Mouse (Mus musculus) cerebellum, adult (tissue): Measurements from ENCODE around the gene CK137956.
A peak's percentile ranks its signal among the peaks of the same experiment; 100 is the strongest.

Experiments used
- ATAC-seq: cut with Nextera tagmentation; 2 replicates; pipeline ENCODE4 v1.9.2; 2017; ENCODE audit warnings: mild to moderate bottlenecking, moderate library complexity, mixed read lengths; ENCODE audit not compliant: insufficient number of reproducible peaks, low FRiP score, low TSS enrichment

CK137956 gene

GRCm38 (mm10) chr4:127970901-127971868, at the start of gene CK137956:
Gene CK137956 (minus strand): TSS chr4:127970951.
- ATAC-seq = no peak

GRCm38 (mm10) chr4:128019465-128019864, 48.7 kb upstream of the CK137956 start:
- ATAC-seq = no peak

GRCm38 (mm10) chr4:128004797-128005452, 34.2 kb upstream of the CK137956 start:
- ATAC-seq = no peak

GRCm38 (mm10) chr4:128002638-128003101, 31.9 kb upstream of the CK137956 start:
- no peak for ATAC-seq

GRCm38 (mm10) chr4:127999281-127999680, 28.5 kb upstream of the CK137956 start:
- no peak for ATAC-seq

- peak; percentile 42; the same call in 1 of the 2 replicates for ATAC-seq
Measured at GRCm38 (mm10) chr4:127989347-127989995, 18.7 kb upstream of the CK137956 start.

GRCm38 (mm10) chr4:127988526-127989180, 17.9 kb upstream of the CK137956 start:
- ATAC-seq = no peak

GRCm38 (mm10) chr4:127987784-127988455, 17.2 kb upstream of the CK137956 start, which contains the start of gene Csmd2:
Gene Csmd2 (plus strand): TSS chr4:127987857.
- peak; percentile 62 for ATAC-seq

GRCm38 (mm10) chr4:127987270-127987669, 16.5 kb upstream of the CK137956 start:
- ATAC-seq = no peak

- ATAC-seq = no peak
Measured at GRCm38 (mm10) chr4:127986491-127987075, 15.8 kb upstream of the CK137956 start.

- no peak for ATAC-seq
Measured at GRCm38 (mm10) chr4:127985874-127986273, 15.1 kb upstream of the CK137956 start.

GRCm38 (mm10) chr4:127984426-127984825, 13.7 kb upstream of the CK137956 start:
- no peak for ATAC-seq

- no peak for ATAC-seq
Measured at GRCm38 (mm10) chr4:127981125-127981524, 10.4 kb upstream of the CK137956 start.

GRCm38 (mm10) chr4:127972976-127973375, 2.2 kb upstream of the CK137956 start:
- ATAC-seq = no peak

GRCm38 (mm10) chr4:127970018-127970421, 731 bp downstream of the CK137956 start:
- ATAC-seq = no peak

- peak; percentile 82 for ATAC-seq
Measured at GRCm38 (mm10) chr4:127969101-127969500, 1.6 kb downstream of the CK137956 start.

- ATAC-seq = no peak
Measured at GRCm38 (mm10) chr4:127953006-127953710, 17.6 kb downstream of the CK137956 start.

- ATAC-seq = no peak
Measured at GRCm38 (mm10) chr4:127947696-127948095, 23.1 kb downstream of the CK137956 start.

- ATAC-seq = no peak
Measured at GRCm38 (mm10) chr4:127937474-127937873, 33.3 kb downstream of the CK137956 start.
